Mouse (Mus musculus): ENCODE measurements around the gene Txnip.
"Not testable (repeated sequence)": the region's sequence is repeated elsewhere in the genome, so short reads cannot be mapped to it uniquely, and the experiment has no call there.

Txnip gene

GRCm38 (mm10) chr3:96557694-96558093 is at the start of gene Txnip:
Gene Txnip (plus strand): TSS chr3:96557957.
- DNase-seq (ENCODE audit: low read depth, low spot score), result peak; percentile 97

DNA sequence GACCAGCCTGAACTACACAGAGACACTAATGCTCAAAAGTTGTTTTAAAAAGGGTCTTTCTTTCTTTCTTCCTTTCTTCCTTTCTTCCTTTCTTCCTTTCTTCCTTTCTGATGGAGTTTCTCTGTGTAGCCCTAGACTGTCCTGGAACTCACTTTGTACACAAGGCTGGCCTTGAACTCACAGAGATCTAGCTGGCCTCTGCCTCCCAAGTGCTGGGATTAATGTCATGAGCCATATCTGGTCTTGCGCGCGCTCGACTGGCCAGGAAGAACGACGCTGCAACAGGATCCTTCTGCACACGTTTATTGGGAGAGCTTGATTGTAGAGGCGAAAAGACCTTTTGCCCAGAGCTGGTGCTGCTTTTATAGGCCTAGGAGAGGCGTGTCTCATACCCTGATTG is 49.8 kb upstream of the Txnip start:
- DNase-seq (ENCODE audit: low read depth, low spot score), result not testable (repeated sequence)

DNA sequence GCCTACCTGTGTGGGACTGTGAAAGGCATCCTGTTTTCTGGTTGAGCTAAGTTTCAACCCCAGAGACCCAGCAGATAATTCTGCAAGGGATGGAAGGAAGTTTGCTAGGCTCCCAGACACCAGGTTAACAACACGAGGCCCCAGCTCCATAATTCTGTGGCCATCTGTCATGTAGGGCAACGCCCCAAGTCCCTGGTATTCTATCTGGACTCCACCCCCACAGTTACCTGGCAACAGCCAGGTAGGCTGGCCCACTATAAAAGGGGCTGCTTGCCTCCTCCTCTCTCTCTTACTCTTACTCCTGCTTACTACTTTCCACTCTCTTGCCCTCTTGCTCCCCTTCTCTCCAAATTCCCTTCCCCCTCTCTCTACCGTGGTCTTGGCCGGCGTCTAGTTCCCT is 37.6 kb upstream of the Txnip start:
- no peak for DNase-seq (ENCODE audit: low read depth, low spot score)

- DNase-seq (ENCODE audit: low read depth, low spot score), result no peak
Observed at GRCm38 (mm10) chr3:96522149-96522548, 35.6 kb upstream of the Txnip start.

GRCm38 (mm10) chr3:96524028-96524810 is 33.5 kb upstream of the Txnip start:
- no peak for DNase-seq (ENCODE audit: low read depth, low spot score)

GRCm38 (mm10) chr3:96524914-96525313 is 32.8 kb upstream of the Txnip start, which contains the start of gene Hfe2:
Gene Hfe2 (plus strand): TSS chr3:96525172.
- DNase-seq (ENCODE audit: low read depth, low spot score), result no peak

GRCm38 (mm10) chr3:96526013-96526762 is 31.6 kb upstream of the Txnip start:
- DNase-seq (ENCODE audit: low read depth, low spot score), result no peak

DNA sequence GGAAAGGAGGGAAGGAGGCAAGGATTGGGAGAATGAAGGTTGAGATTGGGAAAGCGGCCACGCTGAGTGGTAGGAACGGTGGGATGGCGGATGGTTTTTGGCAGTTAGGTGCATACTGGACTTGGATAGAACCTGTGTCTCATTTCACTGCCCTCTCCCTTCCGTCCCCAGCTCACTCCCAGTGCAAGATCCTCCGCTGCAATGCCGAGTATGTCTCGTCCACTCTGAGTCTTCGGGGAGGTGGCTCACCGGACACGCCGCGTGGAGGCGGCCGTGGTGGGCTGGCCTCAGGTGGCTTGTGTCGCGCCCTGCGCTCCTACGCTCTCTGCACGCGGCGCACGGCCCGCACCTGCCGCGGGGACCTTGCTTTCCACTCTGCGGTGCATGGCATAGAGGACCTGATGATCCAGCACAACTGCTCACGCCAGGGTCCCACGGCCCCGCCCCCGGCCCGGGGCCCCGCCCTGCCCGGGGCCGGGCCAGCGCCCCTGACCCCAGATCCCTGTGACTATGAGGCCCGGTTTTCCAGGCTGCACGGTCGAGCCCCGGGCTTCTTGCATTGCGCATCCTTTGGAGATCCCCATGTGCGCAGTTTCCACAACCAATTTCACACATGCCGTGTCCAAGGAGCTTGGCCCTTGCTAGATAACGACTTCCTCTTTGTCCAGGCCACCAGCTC is 30.8 kb upstream of the Txnip start:
- DNase-seq (ENCODE audit: low read depth, low spot score), result no peak

DNA sequence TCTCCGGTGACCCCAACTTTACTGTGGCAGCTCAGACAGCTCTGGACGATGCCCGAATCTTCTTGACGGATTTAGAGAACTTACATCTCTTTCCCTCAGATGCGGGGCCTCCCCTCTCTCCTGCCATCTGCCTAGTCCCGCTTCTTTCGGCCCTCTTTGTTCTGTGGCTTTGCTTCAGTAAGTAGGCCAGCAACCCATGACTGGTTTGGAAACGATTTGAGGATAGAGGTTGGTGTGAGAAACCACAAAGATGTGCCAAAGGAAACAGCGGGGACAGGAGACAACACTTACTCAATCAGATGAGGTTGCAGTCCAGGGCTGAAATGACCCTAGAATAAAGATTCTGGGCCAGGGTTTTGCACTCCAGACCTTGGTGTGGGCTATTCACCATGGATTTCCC is 29.3 kb upstream of the Txnip start:
- DNase-seq (ENCODE audit: low read depth, low spot score), result no peak

DNA sequence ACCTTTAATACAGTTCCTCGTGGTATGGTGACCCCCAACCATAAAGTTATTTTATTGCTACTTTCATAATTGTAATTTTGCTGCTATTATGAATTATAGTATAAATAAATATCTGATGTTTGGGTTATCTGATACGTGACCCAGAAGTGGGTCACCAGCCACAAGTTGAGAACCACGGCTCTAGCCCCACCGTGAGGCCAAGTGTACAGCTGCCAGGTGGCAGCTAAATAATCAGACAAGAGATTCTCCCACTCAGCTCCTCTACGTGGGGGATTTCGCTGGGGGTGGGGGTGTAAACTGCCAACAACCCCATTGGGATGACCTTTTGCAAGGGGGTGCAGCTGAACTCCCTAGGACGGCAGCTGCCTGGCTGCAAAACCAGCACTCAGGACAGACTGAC is 25.7 kb upstream of the Txnip start:
- no peak for DNase-seq (ENCODE audit: low read depth, low spot score)

GRCm38 (mm10) chr3:96534300-96534699 is 23.5 kb upstream of the Txnip start:
- no peak for DNase-seq (ENCODE audit: low read depth, low spot score)

DNA sequence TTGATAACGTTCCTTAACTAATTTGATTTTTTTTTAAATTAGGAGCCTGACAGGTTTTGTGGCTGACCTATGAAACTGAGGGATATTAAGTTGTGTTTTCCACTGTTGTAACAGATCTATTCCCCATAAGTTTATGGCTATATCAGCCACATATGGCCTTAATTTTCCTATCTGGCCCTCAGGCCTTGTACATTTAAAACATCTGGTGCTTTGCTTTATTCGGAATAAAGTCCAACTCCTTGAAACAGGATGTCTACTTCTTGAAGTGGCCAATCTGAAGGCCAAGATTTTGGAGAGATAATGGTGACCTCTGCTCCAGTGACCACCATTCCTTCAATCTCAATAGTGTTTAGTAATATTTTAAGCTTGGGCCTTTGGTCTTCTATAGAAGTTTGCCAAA is 18.4 kb upstream of the Txnip start:
- DNase-seq (ENCODE audit: low read depth, low spot score), result no peak

GRCm38 (mm10) chr3:96540740-96541139 is 17.0 kb upstream of the Txnip start:
- DNase-seq (ENCODE audit: low read depth, low spot score), result no peak

GRCm38 (mm10) chr3:96541328-96542078 is 16.3 kb upstream of the Txnip start:
- DNase-seq (ENCODE audit: low read depth, low spot score), result no peak

DNA sequence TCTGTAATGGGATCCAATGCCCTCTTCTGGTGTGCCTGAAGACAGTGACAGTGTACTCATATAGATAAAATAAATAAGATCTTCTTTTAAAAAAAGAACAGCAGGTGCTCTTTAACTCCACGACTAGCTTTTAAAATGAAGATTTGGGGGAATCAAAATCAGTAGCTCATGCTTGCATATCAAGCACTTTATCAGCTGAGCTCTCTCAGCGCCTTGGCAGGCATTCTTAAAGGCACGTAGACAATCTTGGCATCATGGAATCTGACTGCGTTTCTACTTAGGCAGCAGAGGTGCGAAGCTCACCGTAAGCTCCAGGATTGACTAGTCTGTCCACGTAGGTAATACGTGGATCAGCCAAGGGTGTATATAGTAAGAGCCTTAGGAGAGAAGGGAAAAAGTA is 15.2 kb upstream of the Txnip start:
- no peak for DNase-seq (ENCODE audit: low read depth, low spot score)

DNA sequence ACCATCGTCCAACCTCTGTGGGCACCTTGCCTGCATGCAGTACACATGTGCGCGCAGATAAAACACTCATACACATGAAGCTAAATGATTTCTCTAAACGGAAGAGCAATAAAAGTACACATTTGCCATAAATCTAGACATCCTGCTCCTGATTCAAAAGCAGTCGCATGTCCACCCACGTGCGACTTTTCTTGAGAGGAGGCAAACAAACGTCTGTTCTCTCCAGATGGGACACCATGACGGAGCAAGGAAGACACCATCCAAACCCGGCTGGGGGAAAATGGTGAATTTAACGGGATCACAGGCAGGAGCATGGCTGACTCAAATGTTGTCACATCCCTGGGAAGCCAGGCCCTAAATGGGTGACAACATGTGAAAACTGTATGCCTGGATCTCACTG is 14.4 kb upstream of the Txnip start:
- no peak for DNase-seq (ENCODE audit: low read depth, low spot score)

GRCm38 (mm10) chr3:96545565-96545964 is 12.2 kb upstream of the Txnip start:
- no peak for DNase-seq (ENCODE audit: low read depth, low spot score)

GRCm38 (mm10) chr3:96546880-96547279 is 10.9 kb upstream of the Txnip start:
- DNase-seq (ENCODE audit: low read depth, low spot score), result no peak

- peak; percentile 48 for DNase-seq (ENCODE audit: low read depth, low spot score)
Observed at GRCm38 (mm10) chr3:96547389-96547960, 10.3 kb upstream of the Txnip start.

- DNase-seq (ENCODE audit: low read depth, low spot score), result no peak
Observed at GRCm38 (mm10) chr3:96548824-96549223, 8.9 kb upstream of the Txnip start.

DNA sequence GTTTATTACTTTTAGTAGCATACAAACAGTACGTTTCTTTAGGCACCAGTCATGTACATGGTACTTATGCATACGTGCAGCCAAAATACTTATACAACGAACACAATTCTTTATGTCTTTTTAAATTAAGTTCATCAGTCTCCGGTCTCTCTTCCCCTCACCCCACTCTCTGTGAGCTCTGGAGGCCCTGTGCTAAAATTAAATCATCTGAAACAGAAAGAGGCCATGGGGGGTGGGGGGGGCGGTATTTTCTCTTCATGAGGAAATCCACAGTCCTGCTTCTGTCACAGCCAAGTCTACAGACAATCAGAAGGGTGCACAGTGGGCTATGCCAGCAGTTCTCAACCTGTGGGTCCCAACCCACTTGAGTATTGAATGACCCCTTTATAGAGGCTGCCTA is 8.4 kb upstream of the Txnip start:
- DNase-seq (ENCODE audit: low read depth, low spot score), result no peak
